Mouse (Mus musculus): Measurements from ENCODE around the gene Synrg. TPM values are rescaled to one million over a fixed set of nuclear protein-coding genes. Genes with fewer than 3 reads are reported as not detected.

The Synrg gene
- polyA plus RNA-seq, 1 experiment, result 26.6 TPM

DNA sequence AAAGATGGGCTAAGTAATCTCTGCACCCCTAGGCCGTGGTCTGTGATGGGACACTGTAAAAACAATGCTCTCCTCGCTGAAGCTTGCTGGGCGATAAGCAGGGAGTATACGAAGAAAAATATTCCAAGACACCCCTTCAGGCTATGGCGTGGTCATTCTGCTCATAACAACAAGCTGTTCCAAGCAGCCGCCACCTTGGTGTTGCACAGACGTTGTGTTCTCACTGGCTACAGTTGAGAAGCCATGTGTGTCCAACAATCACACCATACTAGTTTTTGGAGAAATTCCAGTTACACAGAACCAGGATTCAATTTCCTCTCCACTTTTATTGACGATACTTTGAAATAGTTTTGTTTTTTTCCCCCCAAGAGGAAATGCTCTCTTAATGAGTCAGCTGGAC, 25.7 kb upstream of the Synrg start:
- Histone ChIP-seq H3K4me1 (ENCODE audit: control insufficient read depth, insufficient read depth, low read length) (no peaks in the 10 kb centered on the region), H3K27ac (ENCODE audit: insufficient read depth, low read length) (no peak overlapping the region), H3K27me3 (ENCODE audit: control insufficient read depth, insufficient read depth, low read length) (no peaks in the 10 kb centered on the region), H3K4me3 (replicated peaks; ENCODE audit: insufficient read depth, low read depth, low read length) (no peak overlapping the region)
- TF ChIP-seq CTCF (IDR thresholded peaks at IDR 0.05; ENCODE audit: borderline replicate concordance, insufficient read depth, low read depth, low read length) (no peak), POLR2A (IDR thresholded peaks at IDR 0.05; ENCODE audit: borderline replicate concordance, insufficient read depth, low read length) (no peak)
- 73% methylated on average over 8 of the region's 8 CpGs for WGBS
- no peak for DNase-seq

DNA sequence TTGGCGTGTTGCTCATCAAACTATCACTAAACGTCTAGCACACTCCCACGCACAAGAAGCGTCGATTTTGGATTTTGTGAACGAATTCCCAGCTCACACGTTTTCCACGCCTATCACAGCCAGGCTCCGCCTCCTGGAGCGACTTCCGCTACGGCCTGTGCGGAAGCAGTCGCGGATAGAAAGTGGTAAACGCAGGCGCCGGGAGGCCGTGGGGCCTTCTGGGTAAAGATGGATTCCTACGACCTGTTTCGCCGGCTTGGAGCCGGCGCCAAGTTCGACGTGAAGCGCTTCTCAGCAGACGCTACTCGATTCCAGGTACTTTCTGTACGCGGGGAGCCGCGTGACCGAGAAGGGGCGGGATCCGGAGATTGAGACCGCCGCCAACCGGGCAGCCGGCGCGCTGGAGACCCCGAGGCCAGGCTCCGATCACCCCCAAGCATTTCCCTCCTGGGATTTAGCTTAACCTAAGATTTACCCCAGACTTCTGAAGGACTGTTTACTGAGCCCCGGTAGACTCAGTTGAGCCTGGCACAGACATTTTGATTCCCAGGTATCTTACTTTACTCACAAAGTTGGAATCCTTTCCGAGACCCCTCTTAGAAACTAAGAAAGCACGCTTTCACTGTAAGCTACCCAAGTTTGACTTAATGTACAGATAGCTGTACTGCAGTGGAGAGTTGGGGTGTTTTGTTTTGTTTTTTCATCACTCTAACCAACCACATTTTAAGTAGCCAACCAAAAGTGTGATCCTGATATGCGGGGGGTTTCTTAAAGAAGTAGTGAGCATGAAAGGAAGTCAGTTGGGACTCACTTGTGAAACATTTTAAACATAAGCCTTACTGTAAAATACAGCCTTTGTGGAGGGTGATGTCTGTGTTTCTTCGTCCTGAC, 22.0 kb upstream of the Synrg start, which contains the start of gene Ddx52:
Gene Ddx52 (plus strand): TSS at position 113 of the 891 bp plus-strand sequence.
- peak; percentile 87 to 90 for DNase-seq
- Histone ChIP-seq H3K4me3 (replicated peaks; ENCODE audit: insufficient read depth, low read depth, low read length) (peak within 1 kb of the TSS; percentile 55), H3K27ac (ENCODE audit: insufficient read depth, low read length) (no peak within 1 kb of the TSS), H3K27me3 (ENCODE audit: control insufficient read depth, insufficient read depth, low read length) (no peaks in the 10 kb centered on the region), H3K4me1 (ENCODE audit: control insufficient read depth, insufficient read depth, low read length) (no peaks in the 10 kb centered on the region)
- TF ChIP-seq CTCF (IDR thresholded peaks at IDR 0.05; ENCODE audit: borderline replicate concordance, insufficient read depth, low read depth, low read length), result no peak
- TF ChIP-seq POLR2A (IDR thresholded peaks at IDR 0.05; ENCODE audit: borderline replicate concordance, insufficient read depth, low read length), result peak; percentile 79; the same call in 1 of the 2 replicates
- 1% methylated on average over 49 of the region's 49 CpGs for WGBS

DNA sequence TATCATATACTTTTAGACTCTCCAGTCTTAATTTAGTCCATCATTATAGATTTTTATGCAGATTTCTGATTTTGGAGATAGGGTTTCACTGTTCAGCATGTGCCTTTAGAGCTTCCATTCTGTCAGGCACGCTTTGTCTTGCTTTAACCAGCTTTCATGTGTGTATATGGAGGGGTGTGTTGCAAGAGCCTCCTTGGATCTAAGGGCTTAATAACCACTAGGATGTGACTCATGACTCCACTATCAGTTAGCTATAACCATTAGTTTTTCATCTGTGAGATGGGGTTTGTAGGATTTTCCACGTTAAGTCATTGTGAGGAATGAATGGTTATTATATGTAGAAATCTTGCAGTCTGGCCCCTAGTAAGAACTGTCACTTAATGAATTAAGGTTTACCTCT, 7.4 kb upstream of the Synrg start:
- H3K4me1 ChIP-seq (ENCODE audit: control insufficient read depth, insufficient read depth, low read length), result no peaks in the 10 kb centered on the region
- H3K27ac ChIP-seq (ENCODE audit: insufficient read depth, low read length), result no peak overlapping the region
- H3K4me3 ChIP-seq (replicated peaks; ENCODE audit: insufficient read depth, low read depth, low read length), result no peak overlapping the region
- H3K27me3 ChIP-seq (ENCODE audit: control insufficient read depth, insufficient read depth, low read length), result no peaks in the 10 kb centered on the region
- WGBS, result 96% methylated on average over 2 of the region's 2 CpGs
- no peak for DNase-seq
- TF ChIP-seq POLR2A (IDR thresholded peaks at IDR 0.05; ENCODE audit: borderline replicate concordance, insufficient read depth, low read length) (no peak), CTCF (IDR thresholded peaks at IDR 0.05; ENCODE audit: borderline replicate concordance, insufficient read depth, low read depth, low read length) (no peak)

DNA sequence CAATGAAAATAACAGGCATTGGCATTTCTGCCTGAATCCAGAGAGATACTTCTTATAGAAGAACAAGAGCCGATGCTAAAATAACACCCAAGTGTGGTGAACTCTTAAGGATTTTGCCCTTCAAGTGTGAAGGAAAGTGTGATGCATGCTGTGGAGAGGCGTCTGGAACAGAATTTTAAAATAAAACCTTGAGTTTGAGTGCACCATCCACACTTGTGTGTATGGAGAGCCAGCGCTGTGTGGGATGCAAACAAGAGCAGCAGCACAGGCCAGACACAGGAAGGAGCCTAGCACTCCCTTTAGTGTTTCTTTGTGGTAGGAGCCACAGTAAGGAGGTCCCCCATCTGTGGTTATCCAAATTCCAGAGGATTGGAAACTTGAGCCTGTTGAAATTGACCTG, 2.2 kb upstream of the Synrg start:
- no peaks in the 10 kb centered on the region; the same call in 1 of the 2 replicates for H3K4me1 ChIP-seq (ENCODE audit: control insufficient read depth, insufficient read depth, low read length)
- WGBS, result 92% methylated on average over 3 of the region's 3 CpGs
- no peak overlapping the region for H3K4me3 ChIP-seq (replicated peaks; ENCODE audit: insufficient read depth, low read depth, low read length)
- H3K27me3 ChIP-seq (ENCODE audit: control insufficient read depth, insufficient read depth, low read length), result no peaks in the 10 kb centered on the region
- no peak for DNase-seq
- TF ChIP-seq CTCF (IDR thresholded peaks at IDR 0.05; ENCODE audit: borderline replicate concordance, insufficient read depth, low read depth, low read length), result no peak
- no peak for TF ChIP-seq POLR2A (IDR thresholded peaks at IDR 0.05; ENCODE audit: borderline replicate concordance, insufficient read depth, low read length)
- H3K27ac ChIP-seq (ENCODE audit: insufficient read depth, low read length), result no peak overlapping the region

DNA sequence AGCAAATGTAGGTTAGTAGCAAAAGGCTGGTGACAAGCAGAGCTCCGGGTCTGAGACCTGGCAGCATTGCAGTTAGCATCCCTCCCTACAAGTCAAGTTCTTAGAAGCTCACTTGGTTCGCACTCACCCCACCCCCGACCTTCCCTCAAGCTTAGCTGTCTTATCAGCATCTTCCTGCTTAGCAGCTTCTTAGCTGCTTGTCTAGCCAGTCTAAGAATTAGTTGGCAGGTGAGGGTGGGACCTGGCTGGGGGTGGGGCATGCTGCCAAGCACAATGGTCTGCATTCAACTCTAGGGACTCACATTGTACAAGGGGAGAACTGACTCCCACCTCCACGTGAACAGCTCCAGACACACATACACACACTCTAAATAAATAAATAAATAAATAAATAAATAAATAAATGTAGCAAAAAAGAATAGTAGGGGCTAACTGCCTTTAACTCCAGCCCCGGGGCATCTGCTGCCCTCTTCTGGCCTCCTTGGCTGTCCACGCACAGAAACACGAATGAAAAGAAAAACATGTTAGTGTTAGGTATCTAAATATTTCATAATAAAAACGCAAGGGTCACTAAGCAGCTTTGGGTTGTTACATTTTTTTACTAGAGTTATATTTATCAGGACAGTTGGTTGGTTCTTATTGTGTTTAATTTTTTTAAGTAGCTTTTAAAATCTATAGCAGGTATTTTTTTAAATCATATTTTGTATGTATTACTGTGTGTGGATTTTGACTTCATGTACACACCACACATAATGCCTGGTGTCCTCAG, 3.4 kb downstream of the Synrg start:
- H3K4me3 ChIP-seq (replicated peaks; ENCODE audit: insufficient read depth, low read depth, low read length), result no peak overlapping the region
- H3K27ac ChIP-seq (ENCODE audit: insufficient read depth, low read length), result no peak overlapping the region
- no peak for DNase-seq
- WGBS, result 44% methylated on average over 8 of the region's 8 CpGs
- TF ChIP-seq POLR2A (IDR thresholded peaks at IDR 0.05; ENCODE audit: borderline replicate concordance, insufficient read depth, low read length) (no peak), CTCF (IDR thresholded peaks at IDR 0.05; ENCODE audit: borderline replicate concordance, insufficient read depth, low read depth, low read length) (no peak)
- H3K4me1 ChIP-seq (ENCODE audit: control insufficient read depth, insufficient read depth, low read length), result peaks cover 3% of the 10 kb centered on the region; the same call in 1 of the 2 replicates
- no peaks in the 10 kb centered on the region for H3K27me3 ChIP-seq (ENCODE audit: control insufficient read depth, insufficient read depth, low read length)

DNA sequence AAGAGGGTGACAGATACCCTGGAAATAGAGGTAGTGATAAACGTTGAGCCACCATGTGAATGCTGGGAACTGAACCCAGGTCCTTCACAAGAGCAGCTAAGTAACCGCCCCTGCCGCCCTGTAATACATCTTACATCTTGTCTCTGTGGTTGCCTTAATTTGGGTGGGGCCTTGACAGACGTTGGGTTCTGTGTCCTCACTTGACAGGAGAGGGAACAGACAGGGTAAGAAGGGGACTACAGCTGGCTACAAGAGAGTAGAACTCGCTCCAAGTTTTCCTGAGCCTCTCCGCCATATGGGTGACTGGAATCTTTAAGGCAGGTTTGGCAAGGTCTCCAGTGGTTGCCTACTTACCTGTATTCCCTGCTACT, 4.0 kb downstream of the Synrg start:
- H3K4me1 ChIP-seq (ENCODE audit: control insufficient read depth, insufficient read depth, low read length), result peaks cover 3% of the 10 kb centered on the region; the same call in 1 of the 2 replicates
- DNase-seq, result no peak
- TF ChIP-seq CTCF (IDR thresholded peaks at IDR 0.05; ENCODE audit: borderline replicate concordance, insufficient read depth, low read depth, low read length) (no peak), POLR2A (IDR thresholded peaks at IDR 0.05; ENCODE audit: borderline replicate concordance, insufficient read depth, low read length) (no peak)
- no peak overlapping the region for H3K4me3 ChIP-seq (replicated peaks; ENCODE audit: insufficient read depth, low read depth, low read length)
- no peaks in the 10 kb centered on the region for H3K27me3 ChIP-seq (ENCODE audit: control insufficient read depth, insufficient read depth, low read length)
- WGBS, result 71% methylated on average over 6 of the region's 6 CpGs
- H3K27ac ChIP-seq (ENCODE audit: insufficient read depth, low read length), result no peak overlapping the region

DNA sequence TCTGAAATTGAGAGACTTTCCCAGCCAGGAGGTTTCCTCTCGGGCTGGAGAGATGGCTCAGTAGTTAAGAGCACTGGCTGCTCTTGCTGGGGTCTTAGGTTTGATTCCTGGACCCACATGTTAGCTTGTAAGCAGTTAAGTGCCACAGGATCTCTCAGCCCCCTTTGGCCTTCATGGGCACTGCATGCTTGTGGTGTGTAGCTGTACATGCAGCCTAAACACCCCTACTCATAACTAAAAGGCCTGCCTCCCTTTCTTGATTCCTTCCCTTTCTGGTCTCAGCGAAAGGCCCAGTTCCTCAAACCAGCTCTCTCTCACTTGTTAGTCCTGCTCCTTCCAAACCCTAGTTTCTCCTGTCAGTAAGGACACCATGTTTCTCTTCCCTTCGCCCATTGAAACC, 4.8 kb downstream of the Synrg start:
- no peak for DNase-seq
- H3K4me3 ChIP-seq (replicated peaks; ENCODE audit: insufficient read depth, low read depth, low read length), result no peak overlapping the region
- H3K27me3 ChIP-seq (ENCODE audit: control insufficient read depth, insufficient read depth, low read length), result no peaks in the 10 kb centered on the region
- H3K27ac ChIP-seq (ENCODE audit: insufficient read depth, low read length), result no peak overlapping the region
- H3K4me1 ChIP-seq (ENCODE audit: control insufficient read depth, insufficient read depth, low read length), result peaks cover 3% of the 10 kb centered on the region; the same call in 1 of the 2 replicates
- 91% methylated on average over 3 of the region's 3 CpGs for WGBS
- no peak for TF ChIP-seq CTCF (IDR thresholded peaks at IDR 0.05; ENCODE audit: borderline replicate concordance, insufficient read depth, low read depth, low read length)
- no peak for TF ChIP-seq POLR2A (IDR thresholded peaks at IDR 0.05; ENCODE audit: borderline replicate concordance, insufficient read depth, low read length)

All from cerebellum, adult 2 months (tissue).